Mouse (Mus musculus) MEL (cell line): ENCODE data around the gene Dll3. TPM values are rescaled to one million over a fixed set of nuclear protein-coding genes. Genes with fewer than 3 reads are reported as not detected.

Experiments used
- DNase-seq: peaks from one replicate; pipeline ENCODE4 v3.0.0; 2011; ENCODE audit warnings: low read depth, low spot score
- H3K27ac ChIP-seq: 2 replicates; pipeline ENCODE4 v1.5.1; 2012; ENCODE audit warnings: low read depth, mild to moderate bottlenecking, control low read depth, low read length, moderate library complexity; ENCODE audit not compliant: control insufficient read depth
- H3K27me3 ChIP-seq, 2 experiments: fragments of 150-350 bp in 1 of 2; sonication (generic) in 1 of 2; 2 replicates each; pipeline ENCODE4 v1.6.1; 2012; ENCODE audit warnings: low read length in 2 of 2, mild to moderate bottlenecking in 2 of 2, improper control_type of control experiment in 1 of 2, moderate library complexity in 1 of 2; ENCODE audit not compliant: insufficient read depth in 2 of 2, control insufficient read depth in 1 of 2
- H3K36me3 ChIP-seq, 2 experiments: 2 replicates each; pipeline ENCODE4 v1.6.1; 2012 to 2014; ENCODE audit warnings: low read length in 2 of 2, improper control_type of control experiment in 1 of 2, inconsistent platforms in 1 of 2, mild to moderate bottlenecking in 1 of 2; ENCODE audit not compliant: insufficient read depth in 2 of 2, control insufficient read depth in 1 of 2
- H3K4me1 ChIP-seq, 2 experiments: fragments of 150-350 bp in 1 of 2; sonication (generic) in 1 of 2; 2 replicates each; pipeline ENCODE4 v1.6.1; 2012; ENCODE audit warnings: low read length in 2 of 2, improper control_type of control experiment in 1 of 2, mild to moderate bottlenecking in 1 of 2; ENCODE audit not compliant: insufficient read depth in 2 of 2, control insufficient read depth in 1 of 2
- H3K4me3 ChIP-seq, 2 experiments: fragments of 150-350 bp in 1 of 2; sonication (generic) in 1 of 2; 2 replicates each; pipeline ENCODE4 v1.5.1; 2012; ENCODE audit warnings: low read depth in 2 of 2, low read length in 2 of 2, mild to moderate bottlenecking in 2 of 2, moderate library complexity in 2 of 2, control low read depth in 1 of 2, improper control_type of control experiment in 1 of 2; ENCODE audit not compliant: control insufficient read depth in 1 of 2, insufficient read depth in 1 of 2
- H3K79me2 ChIP-seq: 2 replicates; pipeline ENCODE4 v1.6.1; 2012; ENCODE audit warnings: mild to moderate bottlenecking, low read length, moderate library complexity; ENCODE audit not compliant: control insufficient read depth, poor library complexity, insufficient read depth
- H3K9ac ChIP-seq: 2 replicates; pipeline ENCODE4 v1.6.1; 2012; ENCODE audit warnings: low read depth, mild to moderate bottlenecking, control low read depth, low read length, moderate library complexity; ENCODE audit not compliant: control insufficient read depth, poor library complexity, severe bottlenecking
- H3K9me3 ChIP-seq: fragments of 150-350 bp; sonication (generic); replicated peaks from 2 replicates; pipeline ENCODE4 v1.6.1; 2012; ENCODE audit warnings: mild to moderate bottlenecking, low read length, improper control_type of control experiment, moderate library complexity; ENCODE audit not compliant: insufficient read depth
- BHLHE40 ChIP-seq: IDR thresholded peaks from 2 replicates; pipeline ENCODE4 v1.6.1; 2012; ENCODE audit warnings: low read depth, mild to moderate bottlenecking, inconsistent platforms, low read length, improper control_type of control experiment, borderline replicate concordance
- CHD1 ChIP-seq: IDR thresholded peaks from 2 replicates; pipeline ENCODE4 v1.6.1; 2012; ENCODE audit warnings: low read depth, mild to moderate bottlenecking, inconsistent platforms, low read length, improper control_type of control experiment
- CHD2 ChIP-seq: IDR thresholded peaks from 2 replicates; pipeline ENCODE4 v1.6.1; 2011; ENCODE audit warnings: low read length, improper control_type of control experiment
- CTCF ChIP-seq, 3 experiments: IDR thresholded peaks in 2 of 3; conservative IDR thresholded peaks in 1 of 3; 2 replicates each; pipeline ENCODE4 v1.5.1; 2011 to 2012; ENCODE audit warnings: low read length in 3 of 3, low read depth in 2 of 3, mild to moderate bottlenecking in 2 of 3, improper control_type of control experiment in 1 of 3, inconsistent platforms in 1 of 3, mixed read lengths in 1 of 3, moderate library complexity in 1 of 3; ENCODE audit not compliant: control insufficient read depth in 1 of 3, insufficient read depth in 1 of 3, poor library complexity in 1 of 3, severe bottlenecking in 1 of 3
- E2F4 ChIP-seq: IDR thresholded peaks from 2 replicates; pipeline ENCODE4 v1.6.1; 2011; ENCODE audit warnings: low read depth, low read length, improper control_type of control experiment, borderline replicate concordance
- ELF1 ChIP-seq: IDR thresholded peaks from 2 replicates; pipeline ENCODE4 v1.6.1; 2014; ENCODE audit warnings: low read depth, mild to moderate bottlenecking, inconsistent platforms, low read length, improper control_type of control experiment, moderate library complexity
- EP300 ChIP-seq, 2 experiments: IDR thresholded peaks; 2 replicates each; pipeline ENCODE4 v1.6.1; 2011; ENCODE audit warnings: improper control_type of control experiment in 2 of 2, low read length in 2 of 2, low read depth in 1 of 2, mild to moderate bottlenecking in 1 of 2
- ETS1 ChIP-seq: IDR thresholded peaks from 2 replicates; pipeline ENCODE4 v1.6.1; 2012; ENCODE audit warnings: low read depth, mild to moderate bottlenecking, inconsistent platforms, low read length, improper control_type of control experiment, moderate library complexity
- GABPA ChIP-seq: IDR thresholded peaks from 2 replicates; pipeline ENCODE4 v1.6.1; 2012; ENCODE audit warnings: low read depth, mild to moderate bottlenecking, inconsistent platforms, low read length, improper control_type of control experiment, moderate library complexity
- HCFC1 ChIP-seq: IDR thresholded peaks from 2 replicates; pipeline ENCODE4 v1.6.1; 2012; ENCODE audit warnings: low read depth, mild to moderate bottlenecking, inconsistent platforms, low read length, improper control_type of control experiment, moderate library complexity
- JUND ChIP-seq: IDR thresholded peaks from 2 replicates; pipeline ENCODE4 v1.6.1; 2011; ENCODE audit warnings: low read depth, mild to moderate bottlenecking, improper control_type of control experiment, low read length
- KAT2A ChIP-seq: conservative IDR thresholded peaks from 2 replicates; pipeline ENCODE4 v1.6.1; 2012; ENCODE audit warnings: low read depth, low read length, improper control_type of control experiment, inconsistent platforms
- MAX ChIP-seq: IDR thresholded peaks from 2 replicates; pipeline ENCODE4 v1.6.1; 2011; ENCODE audit warnings: low read length, improper control_type of control experiment
- MAZ ChIP-seq: IDR thresholded peaks from 2 replicates; pipeline ENCODE4 v1.6.1; 2012; ENCODE audit warnings: low read depth, mild to moderate bottlenecking, inconsistent platforms, low read length, improper control_type of control experiment
- MXI1 ChIP-seq: IDR thresholded peaks from 2 replicates; pipeline ENCODE4 v1.6.1; 2011; ENCODE audit warnings: mild to moderate bottlenecking, low read depth, low read length, improper control_type of control experiment
- MYB ChIP-seq: IDR thresholded peaks from 2 replicates; pipeline ENCODE4 v1.6.1; 2011; ENCODE audit warnings: mild to moderate bottlenecking, low read depth, low read length, improper control_type of control experiment
- MYC ChIP-seq: IDR thresholded peaks from 2 replicates; pipeline ENCODE4 v1.6.1; 2011; ENCODE audit warnings: low read depth, mild to moderate bottlenecking, low read length, improper control_type of control experiment, moderate library complexity
- NRF1 ChIP-seq: IDR thresholded peaks from 2 replicates; pipeline ENCODE4 v1.6.1; 2014; ENCODE audit warnings: low read depth, mild to moderate bottlenecking, inconsistent platforms, low read length, improper control_type of control experiment, moderate library complexity; ENCODE audit not compliant: poor library complexity, insufficient read depth, severe bottlenecking
- POLR2A ChIP-seq, 2 experiments: IDR thresholded peaks; 2 replicates each; pipeline ENCODE4 v1.6.1; 2011 to 2012; ENCODE audit warnings: low read length in 2 of 2, mild to moderate bottlenecking in 2 of 2, control low read depth in 1 of 2, improper control_type of control experiment in 1 of 2, low read depth in 1 of 2, moderate library complexity in 1 of 2; ENCODE audit not compliant: control insufficient read depth in 1 of 2, insufficient read depth in 1 of 2, poor library complexity in 1 of 2
- POLR2AphosphoS2 ChIP-seq: IDR thresholded peaks from 2 replicates; pipeline ENCODE4 v1.6.1; 2011; ENCODE audit warnings: low read length, improper control_type of control experiment
- POLR2AphosphoS5 ChIP-seq: IDR thresholded peaks from 2 replicates; pipeline ENCODE4 v1.6.1; 2012; ENCODE audit warnings: low read depth, borderline replicate concordance, mild to moderate bottlenecking, inconsistent platforms, low read length, moderate library complexity, mixed read lengths
- RAD21 ChIP-seq: IDR thresholded peaks from 2 replicates; pipeline ENCODE4 v1.6.1; 2011; ENCODE audit warnings: mild to moderate bottlenecking, low read depth, low read length, improper control_type of control experiment
- SIN3A ChIP-seq: IDR thresholded peaks from 2 replicates; pipeline ENCODE4 v1.6.1; 2012; ENCODE audit warnings: low read length, improper control_type of control experiment, inconsistent platforms
- SMC3 ChIP-seq: IDR thresholded peaks from 2 replicates; pipeline ENCODE4 v1.6.1; 2011; ENCODE audit warnings: low read depth, low read length, improper control_type of control experiment
- TAL1 ChIP-seq: IDR thresholded peaks from 2 replicates; pipeline ENCODE4 v1.6.1; 2012; ENCODE audit warnings: mild to moderate bottlenecking, inconsistent platforms, low read length, moderate library complexity, mixed read lengths
- TBP ChIP-seq: IDR thresholded peaks from 2 replicates; pipeline ENCODE4 v1.8.0; 2011; ENCODE audit warnings: low read depth, low read length, improper control_type of control experiment
- TCF12 ChIP-seq: IDR thresholded peaks from 2 replicates; pipeline ENCODE4 v1.6.1; 2014; ENCODE audit warnings: low read depth, mild to moderate bottlenecking, inconsistent platforms, low read length, improper control_type of control experiment, moderate library complexity
- USF1 ChIP-seq: IDR thresholded peaks from 2 replicates; pipeline ENCODE4 v1.6.1; 2014; ENCODE audit warnings: low read depth, mild to moderate bottlenecking, inconsistent platforms, low read length, improper control_type of control experiment, moderate library complexity
- USF2 ChIP-seq, 2 experiments: IDR thresholded peaks; 2 replicates each; pipeline ENCODE4 v1.6.1; 2011 to 2012; ENCODE audit warnings: improper control_type of control experiment in 2 of 2, low read length in 2 of 2, borderline replicate concordance in 1 of 2, inconsistent platforms in 1 of 2, low read depth in 1 of 2, mild to moderate bottlenecking in 1 of 2; ENCODE audit not compliant: insufficient read depth in 1 of 2
- ZC3H11A ChIP-seq: IDR thresholded peaks from 2 replicates; pipeline ENCODE4 v1.6.1; 2012; ENCODE audit warnings: low read depth, mild to moderate bottlenecking, inconsistent platforms, low read length, improper control_type of control experiment
- ZKSCAN1 ChIP-seq: IDR thresholded peaks from 2 replicates; pipeline ENCODE4 v1.6.1; 2012; ENCODE audit warnings: low read depth, mild to moderate bottlenecking, inconsistent platforms, low read length, improper control_type of control experiment, moderate library complexity
- polyA plus RNA-seq, 2 experiments: library from polyadenylated mRNA; stranded (reverse) in 1 of 2; unstranded in 1 of 2; fragments of >175 nt in 1 of 2; fragments of >200 nt in 1 of 2; gene quantifications; 2 replicates each; pipeline versions ENCODE4 v1.2.1 to v1.2.4; 2012; ENCODE audit warnings: low replicate concordance in 2 of 2, low read depth in 1 of 2; ENCODE audit not compliant: insufficient read length in 2 of 2, insufficient read depth in 1 of 2, missing spikeins in 1 of 2
- total RNA-seq: library from RNA; depleted of rRNA; stranded (reverse); fragments of 300-350 nt; gene quantifications from 2 replicates; pipeline ENCODE4 v1.2.3, GENCODE M21; 2012

Dll3 gene
- total and polyA plus RNA-seq, 3 experiments: 0.15 to 0.57 TPM; not detected in 1

DNA sequence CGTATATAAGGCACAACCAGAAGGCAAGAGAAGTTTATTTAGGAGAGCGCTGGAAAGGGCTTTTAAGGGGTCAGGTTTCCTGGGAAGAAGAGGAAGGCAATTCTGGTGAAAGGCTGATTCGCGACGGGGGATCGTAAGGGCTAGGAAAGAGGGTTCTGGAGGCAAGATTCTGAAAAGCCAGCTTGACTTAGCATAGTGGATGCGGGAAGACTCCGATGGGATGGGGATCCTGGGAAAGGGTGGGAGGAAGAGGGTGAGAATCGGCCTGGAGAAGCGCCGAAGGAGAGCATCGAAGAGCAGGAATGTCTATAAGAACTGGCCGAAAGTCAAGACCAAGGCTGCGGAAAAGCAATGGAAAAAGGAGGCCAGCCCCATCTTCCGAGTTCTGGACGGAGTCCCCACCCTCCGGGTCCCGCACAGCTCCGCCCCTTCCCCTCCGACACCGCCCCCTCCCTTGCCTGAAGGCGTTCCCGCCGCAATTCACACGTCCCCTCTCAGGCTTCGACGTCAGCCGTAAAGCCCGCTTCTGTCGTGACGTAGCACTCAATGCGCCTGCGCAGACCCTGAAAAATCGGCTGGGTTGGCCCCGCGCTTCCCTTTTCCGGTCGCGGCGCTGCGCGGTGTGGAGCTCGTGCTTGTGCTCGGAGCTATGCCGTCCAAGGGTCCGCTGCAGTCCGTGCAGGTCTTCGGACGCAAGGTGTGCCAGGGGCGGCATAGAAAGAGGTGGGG, 48.3 kb upstream of the Dll3 start, which contains the start of gene Rps16 (continued):
- TF ChIP-seq MAZ (peak; percentile 98), POLR2AphosphoS5 (no peak), TBP (peak; percentile 92), POLR2AphosphoS2 (peak; percentile 86), KAT2A (peak; percentile 92), GABPA (no peak), RAD21 (no peak), NRF1 (peak; percentile 86), HCFC1 (peak; percentile 94), USF1 (0 out of 2 replicates have a peak, but pooled peaks have one; percentile 7), MYB (no peak), ETS1 (no peak), POLR2A (IDR thresholded peaks at IDR 0.05; ENCODE audit: control insufficient read depth in 1 of 2, insufficient read depth in 1 of 2, low read depth in 1 of 2, low read length in 2 of 2, poor library complexity in 1 of 2) (peak; percentile 38 to 90; a peak in 2 of 4 replicates), JUND (no peak), CHD1 (no peak), BHLHE40 (no peak), USF2 (IDR thresholded peaks at IDR 0.05; ENCODE audit: borderline replicate concordance in 1 of 2, insufficient read depth in 1 of 2, low read depth in 1 of 2, low read length in 2 of 2) (no peak), TAL1 (no peak), TCF12 (peak; percentile 78), MYC (peak; percentile 68; the same call in 1 of the 2 replicates), E2F4 (peak; percentile 69; the same call in 1 of the 2 replicates), ZKSCAN1 (no peak)
- TF ChIP-seq, all 39 proteins: peak for 17

DNA sequence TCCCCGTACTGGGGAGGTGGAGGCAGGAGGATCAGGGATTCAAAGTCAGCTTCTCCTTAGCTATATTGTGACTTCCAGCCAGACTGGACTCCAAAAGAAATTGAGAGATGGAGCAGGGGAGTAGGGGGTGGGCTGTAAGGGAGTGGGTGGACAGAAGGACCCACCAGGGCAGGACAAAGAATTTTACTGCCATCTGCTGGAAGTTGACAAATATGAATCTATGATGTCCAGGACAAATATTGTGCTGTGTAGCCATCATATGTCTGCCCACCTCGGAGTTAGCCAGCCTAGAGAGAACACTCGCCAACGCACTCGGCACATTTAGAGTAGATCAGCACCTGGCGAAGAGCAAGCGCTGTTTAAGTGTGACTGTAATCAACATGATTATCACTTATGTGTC, 46.6 kb upstream of the Dll3 start:
- DNase-seq: no peak
- Histone ChIP-seq H3K36me3 (peaks cover 11 to 26% of the 10 kb centered on the region in 2 experiments), H3K9me3 (no peaks in the 10 kb centered on the region), H3K9ac (no peak overlapping the region), H3K79me2 (peaks cover 20% of the 10 kb centered on the region), H3K27ac (no peak overlapping the region), H3K4me1 (peaks cover 2 to 23% of the 10 kb centered on the region in 2 experiments; a peak in 3 of 4 replicates), H3K4me3 (no peak overlapping the region), H3K27me3 (no peaks in the 10 kb centered on the region)
- TF ChIP-seq SMC3 (peak; percentile 32; the same call in 1 of the 2 replicates), CTCF (IDR thresholded peaks at IDR 0.05 in 2 of 3, conservative IDR thresholded peaks at IDR 0.05 in 1 of 3; ENCODE audit: control insufficient read depth in 1 of 3, insufficient read depth in 1 of 3, low read depth in 2 of 3, low read length in 3 of 3, poor library complexity in 1 of 3, severe bottlenecking in 1 of 3) (peak in 2 of 3 experiments; percentile 31 to 51; a peak in 4 of 6 replicates), MXI1 (no peak), ZC3H11A (no peak), TAL1 (no peak), ELF1 (no peak), MAX (no peak), EP300 (IDR thresholded peaks at IDR 0.05; ENCODE audit: low read depth in 1 of 2, low read length in 2 of 2) (no peak), POLR2AphosphoS5 (no peak), CHD2 (no peak), E2F4 (no peak), KAT2A (no peak), SIN3A (no peak), RAD21 (peak; percentile 38), ETS1 (no peak), GABPA (no peak)
